Mouse (Mus musculus) heart, postnatal 0 days (tissue): ENCODE data around the gene Nfia. TPM values are rescaled to one million over a fixed set of nuclear protein-coding genes. Genes with fewer than 3 reads are reported as not detected.

ENCODE experiments used
- ATAC-seq: fragments of 200-750 bp; cut with Nextera tagmentation; 2 replicates; pipeline ENCODE4 v1.8.0; 2017; ENCODE audit warnings: low read depth, moderate number of reproducible peaks, moderate library complexity; ENCODE audit not compliant: insufficient read depth
- DNase-seq: peaks from one replicate; pipeline ENCODE4 v3.0.0-alpha.2; 2016; ENCODE audit warnings: low spot score
- H3K27ac ChIP-seq: fragments of 300-500 bp; sonication (generic); 2 replicates; pipeline ENCODE4 v1.5.1; 2014; ENCODE audit warnings: low read depth, mild to moderate bottlenecking
- H3K27me3 ChIP-seq: fragments of 300-500 bp; sonication (generic); 2 replicates; pipeline ENCODE4 v1.6.1; 2014; ENCODE audit warnings: low read length, mixed read lengths; ENCODE audit not compliant: control insufficient read depth, insufficient read depth
- H3K36me3 ChIP-seq: fragments of 300-500 bp; sonication (generic); replicated peaks from 2 replicates; pipeline ENCODE4 v1.6.1; 2014; ENCODE audit warnings: low read length, mixed read lengths; ENCODE audit not compliant: control insufficient read depth, insufficient read depth
- H3K4me1 ChIP-seq: fragments of 300-500 bp; sonication (generic); 2 replicates; pipeline ENCODE4 v1.6.1; 2014; ENCODE audit warnings: antibody characterized with exemption; ENCODE audit not compliant: control insufficient read depth, insufficient read depth
- H3K4me2 ChIP-seq: fragments of 300-500 bp; sonication (generic); 2 replicates; pipeline ENCODE4 v1.6.1; 2014; ENCODE audit warnings: low read depth, mild to moderate bottlenecking, low read length, moderate library complexity
- H3K4me3 ChIP-seq: fragments of 300-500 bp; sonication (generic); 2 replicates; pipeline ENCODE4 v1.5.1; 2014; ENCODE audit warnings: low read depth, low read length
- H3K9ac ChIP-seq: fragments of 300-500 bp; sonication (generic); replicated peaks from 2 replicates; pipeline ENCODE4 v1.6.1; 2014; ENCODE audit warnings: low read depth, low read length, mixed read lengths
- H3K9me3 ChIP-seq: fragments of 300-500 bp; sonication (generic); replicated peaks from 2 replicates; pipeline ENCODE4 v1.6.1; 2016; ENCODE audit warnings: low read length; ENCODE audit not compliant: control insufficient read depth
- CTCF ChIP-seq: IDR thresholded peaks from 2 replicates; pipeline ENCODE4 v1.5.1; 2016; ENCODE audit warnings: antibody characterized with exemption, control low read depth, low read depth
- EP300 ChIP-seq: IDR thresholded peaks from 2 replicates; pipeline ENCODE4 v1.6.1; 2016; ENCODE audit warnings: antibody characterized with exemption, low read depth
- WGBS: fragments of 180-500 bp; shearing (Covaris S2); extraction: QIAGEN DNeasy Blood & Tissue Kit; methylation state at CpG from one replicate; pipeline ENCODE4 v1.1.7; 2014; 5-methylcytosine and 5-hydroxymethylcytosine counted together
- polyA plus RNA-seq: library from polyadenylated mRNA; unstranded; fragments of >200 nt; fragmentation: Nextera tagmentation; extraction: Ambion mirVana; gene quantifications from 2 replicates; pipeline ENCODE4 v1.2.1, GENCODE M21; 2015
- total RNA-seq: library from RNA; depleted of rRNA; stranded (reverse); fragments of >200 nt; gene quantifications from 2 replicates; pipeline ENCODE4 v1.2.3, GENCODE M21; 2014; ENCODE audit warnings: low replicate concordance

The Nfia gene
- total and polyA plus RNA-seq, 2 experiments from 2014 or later: 53.8 to 114 TPM

DNA sequence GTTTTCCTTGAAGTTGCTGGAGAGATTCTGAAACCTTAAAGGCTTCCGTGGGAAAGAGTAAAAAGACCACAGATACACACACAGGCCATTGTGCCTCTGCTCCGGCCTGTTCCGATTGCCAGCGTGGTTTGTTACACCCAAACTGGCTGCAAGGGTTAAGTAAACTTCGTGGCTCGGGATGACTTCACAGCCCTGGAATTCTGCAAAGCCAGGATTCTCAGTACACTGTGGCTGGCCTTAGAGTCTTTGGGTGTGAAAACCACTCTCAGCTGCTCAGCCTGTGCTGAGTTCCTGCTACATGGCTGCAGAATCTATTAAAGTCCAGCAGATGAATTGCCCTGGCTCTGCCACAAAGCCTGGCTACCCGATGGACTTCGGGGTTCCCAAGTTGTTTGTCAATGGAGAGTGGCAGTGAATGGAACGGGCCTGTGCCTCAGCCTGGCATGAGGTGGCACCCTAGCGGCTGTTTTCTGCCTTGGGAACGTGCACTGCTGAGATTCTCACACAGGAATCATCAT lies 231.6 kb downstream of the Nfia start:
- 6% methylated on average over 11 of the region's 11 CpGs for WGBS

DNA sequence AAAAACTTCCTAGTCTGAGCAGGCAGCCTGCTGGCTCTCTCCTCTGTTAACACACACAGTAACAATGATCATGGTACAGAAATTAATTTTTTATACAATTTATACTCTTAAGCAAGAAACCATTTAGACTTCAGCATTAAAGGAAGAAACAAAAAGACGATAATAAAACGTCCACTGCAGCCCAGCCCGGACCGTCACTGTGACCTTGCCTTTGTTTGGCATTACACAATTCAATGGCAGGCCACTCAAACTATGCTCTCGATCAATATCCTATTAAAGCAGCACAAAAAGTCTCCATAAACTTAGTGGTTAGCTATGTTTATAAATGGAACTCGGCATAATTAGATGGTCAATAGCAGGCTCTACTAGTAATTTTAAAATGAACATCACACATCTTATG lies 232.5 kb downstream of the Nfia start:
- H3K4me1 ChIP-seq: peaks cover 28% of the 10 kb centered on the region

More for the DNA sequence above, 231.6 kb downstream of the Nfia start:
- no peaks in the 10 kb centered on the region for H3K9me3 ChIP-seq
- H3K36me3 ChIP-seq: peaks cover 8% of the 10 kb centered on the region; the same call in 1 of the 2 replicates
- H3K27ac ChIP-seq: peak overlapping the region; percentile 88
- ATAC-seq: peak; percentile 90
- no peak overlapping the region for H3K4me3 ChIP-seq
- no peaks in the 10 kb centered on the region for H3K27me3 ChIP-seq
- peak overlapping the region; percentile 39 for H3K4me2 ChIP-seq
- peak; percentile 83 for DNase-seq
- H3K9ac ChIP-seq: peak overlapping the region; percentile 39
- peaks cover 28% of the 10 kb centered on the region for H3K4me1 ChIP-seq
- TF ChIP-seq EP300: peak; percentile 52; the same call in 1 of the 2 replicates
- TF ChIP-seq CTCF: peak; percentile 63

DNA sequence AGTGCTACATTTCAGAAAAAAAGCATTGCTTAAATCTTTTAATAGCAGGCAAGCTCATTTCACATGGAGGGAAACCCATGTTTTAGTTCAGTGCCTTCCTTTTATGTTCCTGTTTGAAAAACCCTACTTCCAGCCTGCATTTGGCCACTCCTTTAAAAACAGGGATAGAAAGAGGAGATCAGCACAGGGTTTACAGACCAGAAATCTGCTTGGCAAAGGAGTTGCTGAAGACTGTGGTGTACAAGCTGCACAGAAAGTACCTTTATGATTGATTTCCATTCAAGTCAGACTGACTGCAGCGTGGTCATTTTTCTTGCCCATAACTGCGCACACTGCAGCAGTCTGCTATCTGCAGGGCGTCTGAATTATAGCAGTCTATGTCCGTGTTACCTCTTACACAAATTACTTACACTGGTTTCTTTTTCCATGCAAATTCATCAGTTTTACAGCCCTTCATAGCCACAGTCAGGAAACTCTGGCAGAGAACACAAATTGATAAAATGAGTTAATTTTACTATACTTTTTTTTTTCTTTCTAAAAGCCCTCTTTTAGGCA lies 236.4 kb downstream of the Nfia start:
- 56% methylated on average over 4 of the region's 4 CpGs for WGBS
- H3K9ac ChIP-seq: no peak overlapping the region

More for the DNA sequence above, 232.5 kb downstream of the Nfia start:
- Histone ChIP-seq H3K9ac (peak overlapping the region; percentile 5; the same call in 1 of the 2 replicates), H3K4me2 (no peak overlapping the region), H3K36me3 (peaks cover 8% of the 10 kb centered on the region; the same call in 1 of the 2 replicates), H3K27me3 (no peaks in the 10 kb centered on the region), H3K4me3 (no peak overlapping the region), H3K9me3 (no peaks in the 10 kb centered on the region), H3K27ac (peak overlapping the region; percentile 88)
- DNase-seq (no peak), ATAC-seq (no peak)
- 81% methylated on average over 6 of the region's 6 CpGs for WGBS
- TF ChIP-seq CTCF (no peak), EP300 (no peak)

DNA sequence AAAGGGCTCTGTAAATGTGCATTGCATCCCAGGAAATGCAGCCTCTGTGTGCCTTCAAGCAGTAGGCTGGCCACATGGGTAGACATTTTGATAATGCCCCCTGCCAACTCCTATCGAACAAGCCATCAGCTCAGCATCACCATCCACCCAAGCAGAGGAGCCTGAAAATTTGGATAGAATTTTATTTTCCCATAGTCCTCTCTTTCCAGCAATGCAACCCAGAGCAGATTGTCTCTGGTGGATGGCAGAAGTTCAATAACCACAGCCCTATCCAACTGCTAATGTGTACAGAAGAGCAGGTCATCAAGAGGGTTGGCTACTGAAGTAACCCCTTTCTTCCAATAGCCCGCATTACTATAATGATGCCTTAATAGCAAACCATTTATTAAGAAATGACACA lies 237.4 kb downstream of the Nfia start:
- Histone ChIP-seq H3K4me3 (no peak overlapping the region), H3K9me3 (no peaks in the 10 kb centered on the region), H3K4me1 (no peaks in the 10 kb centered on the region), H3K4me2 (no peak overlapping the region), H3K27me3 (no peaks in the 10 kb centered on the region), H3K9ac (no peak overlapping the region), H3K27ac (no peak overlapping the region), H3K36me3 (peaks cover 14% of the 10 kb centered on the region)
- TF ChIP-seq CTCF (no peak), EP300 (no peak)
- no peak for ATAC-seq
- WGBS: 86% methylated on average over 2 of the region's 2 CpGs
- no peak for DNase-seq

More for the DNA sequence above, 236.4 kb downstream of the Nfia start:
- Histone ChIP-seq H3K4me1 (peaks cover 2% of the 10 kb centered on the region), H3K9me3 (no peaks in the 10 kb centered on the region), H3K4me2 (no peak overlapping the region), H3K27me3 (no peaks in the 10 kb centered on the region), H3K36me3 (peaks cover 4% of the 10 kb centered on the region; the same call in 1 of the 2 replicates), H3K27ac (peak overlapping the region; percentile 31), H3K4me3 (no peak overlapping the region)
- no peak for TF ChIP-seq CTCF
- TF ChIP-seq EP300: no peak
- DNase-seq (no peak), ATAC-seq (no peak)

DNA sequence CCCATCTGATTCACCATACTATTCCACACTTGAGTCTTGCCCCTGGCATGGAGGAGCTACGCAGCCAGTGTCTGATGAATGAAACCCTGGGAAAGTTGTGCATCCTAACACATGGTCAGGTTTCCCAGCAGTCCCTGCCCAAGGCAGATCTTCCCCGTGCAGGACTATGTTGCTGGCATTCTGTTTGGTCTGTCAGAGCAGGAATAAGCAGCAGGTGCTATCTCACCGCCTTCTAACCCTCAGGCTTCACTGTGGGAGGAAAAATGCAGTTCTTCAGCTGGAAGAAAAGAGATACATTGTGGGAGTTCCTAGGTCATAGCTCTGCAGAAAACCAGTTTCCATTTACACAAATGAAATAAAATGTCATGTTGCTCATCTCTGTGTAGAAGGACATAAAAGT lies 247.3 kb downstream of the Nfia start:
- ATAC-seq (no peak), DNase-seq (no peak)
- no peak overlapping the region for H3K4me2 ChIP-seq
- no peak overlapping the region for H3K27ac ChIP-seq
- no peak overlapping the region for H3K4me3 ChIP-seq
- peaks cover 44% of the 10 kb centered on the region for H3K36me3 ChIP-seq
- no peaks in the 10 kb centered on the region for H3K9me3 ChIP-seq
- no peaks in the 10 kb centered on the region for H3K4me1 ChIP-seq
- no peaks in the 10 kb centered on the region for H3K27me3 ChIP-seq
- no peak overlapping the region for H3K9ac ChIP-seq
- WGBS: 81% methylated on average over 3 of the region's 3 CpGs
- TF ChIP-seq EP300: no peak
- TF ChIP-seq CTCF: no peak
